Mouse (Mus musculus) C2C12 (cell line): ENCODE measurements around the gene Nrm.

Experiments used
- CTCF ChIP-seq: IDR thresholded peaks from one replicate; pipeline ENCODE4 v1.5.1; 2011; ENCODE audit not compliant: control insufficient read depth, insufficient read depth, insufficient read length
- FOSL1 ChIP-seq: IDR thresholded peaks from one replicate; pipeline ENCODE4 v1.8.0; 2011; ENCODE audit warnings: mild to moderate bottlenecking, low read length; ENCODE audit not compliant: poor library complexity, insufficient read depth, severe bottlenecking

- no peak for TF ChIP-seq CTCF
- TF ChIP-seq FOSL1: no peak
Measured at GRCm38 (mm10) chr17:35841076-35841950, 19.8 kb upstream of the Nrm start, which contains the start of gene Mdc1.
